Mouse (Mus musculus): ENCODE measurements around the gene Sike1.

GRCm38 (mm10) chr3:103001595-103001994, 6.1 kb downstream of the Sike1 start:
- TF ChIP-seq CTCF (conservative IDR thresholded peaks at IDR 0.05; ENCODE audit: low read length), result no peak
- TF ChIP-seq NANOG (IDR thresholded peaks at IDR 0.05; ENCODE audit: borderline replicate concordance, low read length), result no peak
